8 mouse cellular contexts compared by ENCODE assay signal in genomic region chr8:11313176-11314111, GRCm38 (mm10). TPM values are rescaled to one million over a fixed set of nuclear protein-coding genes. Genes with fewer than 3 reads are reported as not detected.
DNase-seq lines count a peak whose midpoint lies in the region; ATAC-seq lines count a peak whose summit lies in the region.

No protein-coding gene starts in this region.

- H3K4me1 ChIP-seq in erythroblast, embryonic 14.5 days (ENCODE audit: control insufficient read depth) = no peaks in the 10 kb centered on the region
- H3K4me1 ChIP-seq in forebrain, embryonic 16.5 days (replicated peaks; ENCODE audit: control insufficient read depth, insufficient read depth, low read length) = peaks cover 14% of the 10 kb centered on the region
- peaks cover 17% of the 10 kb centered on the region; the same call in 1 of the 2 replicates for H3K4me1 ChIP-seq in intestine, embryonic 14.5 days (replicated peaks; ENCODE audit: control insufficient read depth, insufficient read depth, low read length)
- no peaks in the 10 kb centered on the region for H3K4me1 ChIP-seq in liver, embryonic 16.5 days (ENCODE audit: control insufficient read depth, low read depth, low read length)

- ATAC-seq in erythroblast, adult 5-6 weeks (replicated peaks; ENCODE audit: low FRiP score, poor library complexity, severe bottlenecking) = no peak
- ATAC-seq in forebrain, embryonic 16.5 days = peak; percentile 49
- ATAC-seq in intestine, embryonic 14.5 days (replicated peaks; ENCODE audit: low FRiP score, low TSS enrichment, low read depth) = 0 out of 2 replicates have a peak, but pooled peaks have one; percentile 37
- 0 out of 2 replicates have a peak, but pooled peaks have one; percentile 5 for ATAC-seq in liver, embryonic 16.5 days (ENCODE audit: low read depth)

- H3K4me2 ChIP-seq in forebrain, embryonic 16.5 days (ENCODE audit: low read length) = peak overlapping the region; percentile 77
- peak overlapping the region; percentile 72 for H3K4me2 ChIP-seq in intestine, embryonic 14.5 days (ENCODE audit: low read length)
- peak overlapping the region; percentile 59 for H3K4me2 ChIP-seq in liver, embryonic 16.5 days (ENCODE audit: low read depth, low read length)

- peak; percentile 63 for DNase-seq in ZHBTc4 (ENCODE audit: low read depth, low spot score)
- peak; percentile 66 for DNase-seq in intestine, embryonic 14.5 days (ENCODE audit: low spot score)
- DNase-seq in retina, embryonic 14.5 days (ENCODE audit: low spot score) = peak; percentile 40
- DNase-seq in cerebellum, adult 11 months = no peak

- no peaks in the 10 kb centered on the region for H3K9me3 ChIP-seq in erythroblast, embryonic 14.5 days (ENCODE audit: control insufficient read depth, low read length)
- H3K9me3 ChIP-seq in forebrain, embryonic 16.5 days (ENCODE audit: control insufficient read depth, low read length) = no peaks in the 10 kb centered on the region
- H3K9me3 ChIP-seq in intestine, embryonic 14.5 days (ENCODE audit: control insufficient read depth, low read length) = no peaks in the 10 kb centered on the region
- no peaks in the 10 kb centered on the region for H3K9me3 ChIP-seq in liver, embryonic 16.5 days (replicated peaks; ENCODE audit: control insufficient read depth, low read length)

- peaks cover 35% of the 10 kb centered on the region for H3K27me3 ChIP-seq in erythroblast, embryonic 14.5 days (ENCODE audit: control insufficient read depth)
- H3K27me3 ChIP-seq in forebrain, embryonic 16.5 days (replicated peaks; ENCODE audit: control insufficient read depth, insufficient read depth, low read length) = peaks cover 22% of the 10 kb centered on the region
- H3K27me3 ChIP-seq in intestine, embryonic 14.5 days (replicated peaks; ENCODE audit: control insufficient read depth, insufficient read depth, low read length) = no peaks in the 10 kb centered on the region
- peaks cover 40% of the 10 kb centered on the region for H3K27me3 ChIP-seq in liver, embryonic 16.5 days (ENCODE audit: control insufficient read depth, insufficient read depth, low read depth, low read length)

- WGBS in forebrain, embryonic 16.5 days = 3% methylated on average over 45 of the region's 45 CpGs
- 5% methylated on average over 45 of the region's 45 CpGs for WGBS in intestine, embryonic 14.5 days
- WGBS in liver, embryonic 16.5 days (ENCODE audit: insufficient replicate concordance) = 7% methylated on average over 45 of the region's 45 CpGs

- H3K4me3 ChIP-seq in erythroblast, embryonic 14.5 days (replicated peaks) = peak overlapping the region; percentile 45
- H3K4me3 ChIP-seq in forebrain, embryonic 16.5 days (replicated peaks; ENCODE audit: low read length) = peak overlapping the region; percentile 64
- peak overlapping the region; percentile 79 for H3K4me3 ChIP-seq in intestine, embryonic 14.5 days (ENCODE audit: low read depth, low read length)
- H3K4me3 ChIP-seq in liver, embryonic 16.5 days (ENCODE audit: low read depth, low read length) = peak overlapping the region; percentile 56

- no peaks in the 10 kb centered on the region for H3K36me3 ChIP-seq in erythroblast, embryonic 14.5 days (ENCODE audit: control insufficient read depth)
- H3K36me3 ChIP-seq in forebrain, embryonic 16.5 days (ENCODE audit: control insufficient read depth, insufficient read depth) = no peaks in the 10 kb centered on the region
- H3K36me3 ChIP-seq in intestine, embryonic 14.5 days (ENCODE audit: control insufficient read depth, insufficient read depth, low read length) = 0 out of 2 replicates have a peak, but pooled peaks cover 4% of the 10 kb centered on the region
- no peaks in the 10 kb centered on the region for H3K36me3 ChIP-seq in liver, embryonic 16.5 days (ENCODE audit: control insufficient read depth, insufficient read depth)

- H3K27ac ChIP-seq in forebrain, embryonic 16.5 days (ENCODE audit: low read length) = no peak overlapping the region
- peak overlapping the region; percentile 88 for H3K27ac ChIP-seq in intestine, embryonic 14.5 days (ENCODE audit: low read depth)
- no peak overlapping the region for H3K27ac ChIP-seq in liver, embryonic 16.5 days (ENCODE audit: low read length)

- H3K9ac ChIP-seq in forebrain, embryonic 16.5 days (replicated peaks; ENCODE audit: low read depth, low read length) = peak overlapping the region; percentile 71
- peak overlapping the region; percentile 86 for H3K9ac ChIP-seq in intestine, embryonic 14.5 days (ENCODE audit: low read length)
- H3K9ac ChIP-seq in liver, embryonic 16.5 days (ENCODE audit: low read depth, low read length) = peak overlapping the region; percentile 51; the same call in 1 of the 2 replicates

RNA-seq across cellular contexts. Expression of gene Col4a1, which starts 0.8 kb away (rescaled TPM):
- 0.18 and 0.24 TPM in 2 replicates for polyA plus RNA-seq in erythroblast, embryonic 14.5 days (2012)
- total RNA-seq in erythroblast, adult 5-6 weeks (2015; ENCODE audit: low replicate concordance) = 0.38 TPM in 1 of 2 replicates, not detected in the other
- 0.34 and 0.42 TPM in 2 replicates for total RNA-seq in erythroblast, adult 5-6 weeks (2017; ENCODE audit: low replicate concordance)
- 69.0 and 90.6 TPM in 2 replicates for polyA plus RNA-seq in forebrain, embryonic 16.5 days (2015; fragmentation: Nextera tagmentation; extraction: Ambion mirVana)
- polyA plus RNA-seq in intestine, embryonic 14.5 days (2014; fragmentation: Nextera tagmentation; extraction: Ambion mirVana) = 228 TPM in 2 replicates
- polyA plus RNA-seq in liver, embryonic 16.5 days (2015; fragmentation: Nextera tagmentation; extraction: Ambion mirVana) = 21.1 and 25.7 TPM in 2 replicates

RNA-seq across cellular contexts. Expression of gene Col4a2, which starts 0.8 kb away (rescaled TPM):
- 0.14 and 0.21 TPM in 2 replicates for polyA plus RNA-seq in erythroblast, embryonic 14.5 days (2012)
- total RNA-seq in erythroblast, adult 5-6 weeks (2015; ENCODE audit: low replicate concordance) = not detected in 2 replicates
- 0.42 TPM in 1 of 2 replicates, not detected in the other for total RNA-seq in erythroblast, adult 5-6 weeks (2017; ENCODE audit: low replicate concordance)
- 29.1 and 35.3 TPM in 2 replicates for polyA plus RNA-seq in forebrain, embryonic 16.5 days (2015; fragmentation: Nextera tagmentation; extraction: Ambion mirVana)
- 52.9 and 58.4 TPM in 2 replicates for polyA plus RNA-seq in intestine, embryonic 14.5 days (2014; fragmentation: Nextera tagmentation; extraction: Ambion mirVana)
- 7.2 and 9.2 TPM in 2 replicates for polyA plus RNA-seq in liver, embryonic 16.5 days (2015; fragmentation: Nextera tagmentation; extraction: Ambion mirVana)

Comparison
In these comparisons a context has a peak if more than half of its experiments do, and no peak if none do; other contexts are left out.
1. RNA of gene Col4a1, which starts 0.8 kb away (polyA plus RNA-seq): 228 TPM in intestine, embryonic 14.5 days, 69.0 to 90.6 TPM in forebrain, embryonic 16.5 days and 21.1 to 25.7 TPM in liver, embryonic 16.5 days; 0.18 to 0.24 TPM in erythroblast, embryonic 14.5 days; every median in the first group is over 10 times any median in the second.
2. Peak in every context shown above with its lines, with median percentiles within 50 percentile points of each other: H3K4me3 ChIP-seq, H3K4me2 ChIP-seq and H3K9ac ChIP-seq.